Mouse (Mus musculus): ENCODE results near the gene Tspan12. TPM values are rescaled to one million over a fixed set of nuclear protein-coding genes. Genes with fewer than 3 reads are reported as not detected.

Gene Tspan12
- total and polyA plus RNA-seq, 3 experiments = not detected

DNA sequence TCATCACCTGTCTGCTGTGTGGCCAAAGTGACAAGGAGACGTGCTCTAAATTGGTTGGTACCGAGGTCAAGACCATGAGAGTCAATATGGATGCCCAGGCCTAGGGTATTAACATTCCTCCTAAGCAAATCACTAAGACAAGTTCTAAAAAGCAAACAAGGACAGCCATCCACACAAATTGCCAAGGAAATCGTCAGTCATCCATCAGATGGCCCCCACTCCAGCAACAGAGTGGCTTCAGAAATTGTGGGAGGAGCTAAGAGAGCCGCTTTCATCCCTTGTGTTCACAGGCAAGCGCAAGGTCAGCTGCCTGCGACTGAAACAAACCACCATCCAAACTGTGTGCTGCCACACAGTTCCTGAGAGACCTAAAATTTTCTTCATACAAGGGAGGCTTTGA, 1.0 kb upstream of the Tspan12 start:
- H3K27me3 ChIP-seq (ENCODE audit: control insufficient read depth in 1 of 2, insufficient read depth in 2 of 2, low read length in 2 of 2) = no peaks in the 10 kb centered on the region
- TF ChIP-seq MAX (IDR thresholded peaks at IDR 0.05; ENCODE audit: low read length) = no peak
- TF ChIP-seq TCF12 (IDR thresholded peaks at IDR 0.05; ENCODE audit: low read depth, low read length) = no peak
- TF ChIP-seq ELF1 (IDR thresholded peaks at IDR 0.05; ENCODE audit: low read depth, low read length) = no peak
- no peak for TF ChIP-seq ETS1 (IDR thresholded peaks at IDR 0.05; ENCODE audit: low read depth, low read length)
- no peak for TF ChIP-seq EP300 (IDR thresholded peaks at IDR 0.05; ENCODE audit: low read depth in 1 of 2, low read length in 2 of 2)
- TF ChIP-seq MXI1 (IDR thresholded peaks at IDR 0.05; ENCODE audit: low read depth, low read length) = no peak
- TF ChIP-seq JUND (IDR thresholded peaks at IDR 0.05; ENCODE audit: low read depth, low read length) = no peak
- no peak for TF ChIP-seq ZC3H11A (IDR thresholded peaks at IDR 0.05; ENCODE audit: low read depth, low read length)
- TF ChIP-seq UBTF (IDR thresholded peaks at IDR 0.05; ENCODE audit: borderline replicate concordance, insufficient read depth, low read depth, low read length) = no peak
- TF ChIP-seq POLR2A (IDR thresholded peaks at IDR 0.05; ENCODE audit: control insufficient read depth in 1 of 2, insufficient read depth in 1 of 2, low read depth in 1 of 2, low read length in 2 of 2, poor library complexity in 1 of 2) = no peak
- TF ChIP-seq RAD21 (IDR thresholded peaks at IDR 0.05; ENCODE audit: low read depth, low read length) = no peak
- no peak for TF ChIP-seq MYB (IDR thresholded peaks at IDR 0.05; ENCODE audit: low read depth, low read length)
- TF ChIP-seq GABPA (IDR thresholded peaks at IDR 0.05; ENCODE audit: low read depth, low read length) = no peak
- TF ChIP-seq POLR2AphosphoS5 (IDR thresholded peaks at IDR 0.05; ENCODE audit: borderline replicate concordance, low read depth, low read length) = no peak
- no peak for TF ChIP-seq MAFK (IDR thresholded peaks at IDR 0.05; ENCODE audit: borderline replicate concordance, low read depth, low read length)
- H3K79me2 ChIP-seq (ENCODE audit: control insufficient read depth, insufficient read depth, low read length, poor library complexity) = no peaks in the 10 kb centered on the region
- H3K27ac ChIP-seq (ENCODE audit: control insufficient read depth, low read depth, low read length) = no peak overlapping the region
- H3K4me3 ChIP-seq (ENCODE audit: control insufficient read depth in 1 of 2, insufficient read depth in 1 of 2, low read depth in 2 of 2, low read length in 2 of 2) = no peak overlapping the region
- DNase-seq (ENCODE audit: low read depth, low spot score) = no peak
- no peak overlapping the region for H3K9ac ChIP-seq (ENCODE audit: control insufficient read depth, low read depth, low read length, poor library complexity, severe bottlenecking)
- H3K4me1 ChIP-seq (ENCODE audit: control insufficient read depth in 1 of 2, insufficient read depth in 2 of 2, low read length in 2 of 2) = no peaks in the 10 kb centered on the region
- no peaks in the 10 kb centered on the region for H3K9me3 ChIP-seq (replicated peaks; ENCODE audit: insufficient read depth, low read length)
- H3K36me3 ChIP-seq (ENCODE audit: control insufficient read depth in 1 of 2, insufficient read depth in 2 of 2, low read length in 2 of 2) = no peaks in the 10 kb centered on the region

DNA sequence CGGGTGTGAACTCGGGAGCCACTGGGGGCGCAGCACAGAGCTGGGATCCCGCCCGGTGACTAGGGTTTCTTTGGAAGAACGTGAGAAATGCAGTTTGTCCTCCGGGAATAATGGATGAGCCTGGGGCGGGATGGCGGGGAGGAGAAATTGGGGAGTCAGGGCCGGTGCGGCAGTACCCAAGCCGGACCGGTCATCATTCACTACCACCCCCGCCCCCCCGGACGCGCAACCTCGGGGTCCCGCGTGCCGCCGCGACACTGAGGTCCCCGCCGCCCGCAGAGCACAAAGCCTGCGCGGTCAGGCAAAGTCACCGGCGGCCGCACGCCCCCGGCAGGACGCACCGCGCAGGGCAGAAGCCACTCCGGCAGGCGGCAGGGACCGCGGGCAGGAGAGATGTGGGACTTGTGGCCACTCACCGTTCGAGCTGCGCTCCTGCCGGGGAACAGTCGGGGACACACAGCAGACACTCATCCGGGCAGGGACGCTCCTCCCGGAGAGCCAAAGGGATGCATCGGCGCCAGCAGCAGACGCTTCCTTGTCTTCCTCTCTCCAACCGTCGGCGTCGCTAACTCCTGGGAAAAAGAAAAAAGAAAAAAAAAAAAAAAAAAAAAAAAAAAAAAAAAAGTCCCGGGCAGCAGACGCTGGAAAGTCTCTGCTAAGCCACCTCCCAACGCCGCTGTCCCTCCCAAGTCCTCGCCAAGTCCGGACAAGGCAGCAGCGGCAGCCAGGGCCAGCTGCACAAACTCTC, 545 bp downstream of the Tspan12 start:
- H3K4me1 ChIP-seq (ENCODE audit: control insufficient read depth in 1 of 2, insufficient read depth in 2 of 2, low read length in 2 of 2) = no peaks in the 10 kb centered on the region
- H3K9ac ChIP-seq (ENCODE audit: control insufficient read depth, low read depth, low read length, poor library complexity, severe bottlenecking) = no peak overlapping the region
- no peak overlapping the region for H3K4me3 ChIP-seq (ENCODE audit: control insufficient read depth in 1 of 2, insufficient read depth in 1 of 2, low read depth in 2 of 2, low read length in 2 of 2)
- DNase-seq (ENCODE audit: low read depth, low spot score) = no peak
- no peaks in the 10 kb centered on the region for H3K9me3 ChIP-seq (replicated peaks; ENCODE audit: insufficient read depth, low read length)
- no peaks in the 10 kb centered on the region for H3K79me2 ChIP-seq (ENCODE audit: control insufficient read depth, insufficient read depth, low read length, poor library complexity)
- H3K27ac ChIP-seq (ENCODE audit: control insufficient read depth, low read depth, low read length) = no peak overlapping the region
- TF ChIP-seq GABPA (IDR thresholded peaks at IDR 0.05; ENCODE audit: low read depth, low read length) = no peak
- no peak for TF ChIP-seq MAX (IDR thresholded peaks at IDR 0.05; ENCODE audit: low read length)
- TF ChIP-seq TBP (IDR thresholded peaks at IDR 0.05; ENCODE audit: low read depth, low read length) = no peak
- TF ChIP-seq TAL1 (IDR thresholded peaks at IDR 0.05; ENCODE audit: low read length) = no peak
- TF ChIP-seq MEF2A (IDR thresholded peaks at IDR 0.05; ENCODE audit: extremely low read depth, insufficient replicate concordance, low read depth, low read length, poor library complexity, severe bottlenecking) = no peak
- no peak for TF ChIP-seq SIN3A (IDR thresholded peaks at IDR 0.05; ENCODE audit: low read length)
- TF ChIP-seq SMC3 (IDR thresholded peaks at IDR 0.05; ENCODE audit: low read depth, low read length) = no peak
- H3K36me3 ChIP-seq (ENCODE audit: control insufficient read depth in 1 of 2, insufficient read depth in 2 of 2, low read length in 2 of 2) = no peaks in the 10 kb centered on the region
- H3K27me3 ChIP-seq (ENCODE audit: control insufficient read depth in 1 of 2, insufficient read depth in 2 of 2, low read length in 2 of 2) = no peaks in the 10 kb centered on the region
